Mouse (Mus musculus): ENCODE results near the gene Arhgap45. TPM values are rescaled to one million over a fixed set of nuclear protein-coding genes. Genes with fewer than 3 reads are reported as not detected.

The Arhgap45 gene
- polyA plus RNA-seq, 1 experiment from 2014 or later, result 5.6 TPM

DNA sequence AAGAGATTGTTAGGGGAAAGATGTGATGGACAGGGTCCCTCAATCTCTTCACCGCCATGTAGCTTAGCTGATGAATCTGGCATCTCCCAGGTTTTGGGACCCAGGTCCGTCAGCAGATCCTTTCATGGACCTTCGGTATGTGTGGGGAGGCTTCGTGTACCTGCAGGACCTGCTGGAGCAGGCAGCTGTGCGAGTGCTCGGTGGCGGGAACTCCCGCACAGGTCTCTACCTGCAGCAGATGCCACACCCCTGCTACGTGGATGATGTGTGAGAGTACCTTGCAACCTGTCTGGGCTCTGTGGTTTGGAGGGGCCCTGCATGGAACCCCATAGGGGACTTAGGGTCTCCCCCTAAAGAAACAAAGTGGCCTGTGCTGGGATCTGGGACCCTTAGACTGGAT, 14.5 kb upstream of the Arhgap45 start:
- Histone ChIP-seq H3K9me3 (no peaks in the 10 kb centered on the region), H3K4me2 (replicated peaks) (no peak overlapping the region), H3K4me3 (no peak overlapping the region), H3K27me3 (peaks cover 67% of the 10 kb centered on the region), H3K27ac (replicated peaks) (no peak overlapping the region), H3K36me3 (no peaks in the 10 kb centered on the region), H3K4me1 (peaks cover 13% of the 10 kb centered on the region), H3K9ac (replicated peaks) (no peak overlapping the region)
- 77% methylated on average over 9 of the region's 9 CpGs for WGBS
- ATAC-seq (ENCODE audit: low FRiP score, low read depth), result no peak

- Histone ChIP-seq H3K27ac (replicated peaks) (no peak overlapping the region), H3K27me3 (peaks cover 67% of the 10 kb centered on the region), H3K4me3 (no peak overlapping the region), H3K36me3 (no peaks in the 10 kb centered on the region), H3K9me3 (no peaks in the 10 kb centered on the region), H3K4me2 (replicated peaks) (no peak overlapping the region), H3K9ac (replicated peaks) (no peak overlapping the region), H3K4me1 (peaks cover 6% of the 10 kb centered on the region)
- 20% methylated on average over 21 of the region's 21 CpGs for WGBS
- no peak for ATAC-seq (ENCODE audit: low FRiP score, low read depth)
Observed at GRCm38 (mm10) chr10:80002829-80003228, 13.6 kb upstream of the Arhgap45 start.

DNA sequence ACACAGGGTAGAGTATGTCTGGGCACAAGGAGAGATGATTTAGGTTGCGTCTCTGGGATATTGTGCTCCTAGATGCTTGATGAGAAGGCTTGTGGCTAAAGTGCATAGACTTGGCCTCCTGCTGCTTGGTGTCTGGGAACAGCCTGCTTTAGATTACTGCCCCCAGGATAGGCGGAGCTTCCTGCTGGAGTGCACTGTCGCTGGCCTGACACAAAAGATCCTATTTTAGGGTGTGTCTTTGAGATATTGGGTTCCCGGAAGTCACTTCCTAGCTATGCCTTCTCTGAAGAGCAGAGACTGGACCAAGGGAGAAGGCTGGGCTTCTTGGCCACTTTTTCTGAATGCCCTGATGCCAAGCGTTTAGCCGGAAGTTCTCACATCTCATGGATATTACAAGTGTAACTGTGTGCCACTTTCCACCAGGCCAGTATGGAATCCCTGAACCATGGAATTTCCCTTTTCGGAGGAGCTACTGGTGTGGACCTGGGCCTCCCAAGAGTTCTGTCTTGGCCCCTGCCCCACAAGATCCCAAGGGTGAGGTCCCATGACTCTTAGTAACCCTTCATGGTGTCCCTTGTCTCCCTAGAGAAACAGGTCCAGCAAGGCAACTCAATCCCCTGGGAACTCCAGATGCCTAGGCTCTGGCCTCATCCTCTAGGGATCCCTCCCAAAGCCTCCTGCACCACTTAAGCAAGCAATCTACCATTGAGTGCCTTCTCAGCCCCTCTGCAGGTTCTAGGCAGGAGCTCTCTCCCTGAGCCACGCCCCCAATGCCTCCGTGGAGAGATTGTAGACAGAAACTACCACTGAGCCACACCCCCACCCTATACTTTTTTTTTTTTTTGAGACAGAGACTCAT, 12.8 kb upstream of the Arhgap45 start:
- Histone ChIP-seq H3K36me3 (peaks cover 3% of the 10 kb centered on the region; the same call in 1 of the 2 replicates), H3K4me2 (replicated peaks) (no peak overlapping the region), H3K9me3 (no peaks in the 10 kb centered on the region), H3K27ac (replicated peaks) (no peak overlapping the region), H3K4me3 (no peak overlapping the region), H3K27me3 (peaks cover 61% of the 10 kb centered on the region), H3K4me1 (no peaks in the 10 kb centered on the region), H3K9ac (replicated peaks) (no peak overlapping the region)
- ATAC-seq (ENCODE audit: low FRiP score, low read depth), result no peak
- 61% methylated on average over 9 of the region's 9 CpGs for WGBS

GRCm38 (mm10) chr10:80004233-80004705, 12.2 kb upstream of the Arhgap45 start:
- H3K27me3 ChIP-seq, result peaks cover 54% of the 10 kb centered on the region
- no peak overlapping the region for H3K9ac ChIP-seq (replicated peaks)
- H3K27ac ChIP-seq (replicated peaks), result no peak overlapping the region
- ATAC-seq (ENCODE audit: low FRiP score, low read depth), result no peak
- H3K4me2 ChIP-seq (replicated peaks), result no peak overlapping the region
- peaks cover 8% of the 10 kb centered on the region; the same call in 1 of the 2 replicates for H3K36me3 ChIP-seq
- WGBS, result 91% methylated on average over 8 of the region's 8 CpGs
- H3K4me1 ChIP-seq, result no peaks in the 10 kb centered on the region
- no peak overlapping the region for H3K4me3 ChIP-seq
- no peaks in the 10 kb centered on the region for H3K9me3 ChIP-seq

DNA sequence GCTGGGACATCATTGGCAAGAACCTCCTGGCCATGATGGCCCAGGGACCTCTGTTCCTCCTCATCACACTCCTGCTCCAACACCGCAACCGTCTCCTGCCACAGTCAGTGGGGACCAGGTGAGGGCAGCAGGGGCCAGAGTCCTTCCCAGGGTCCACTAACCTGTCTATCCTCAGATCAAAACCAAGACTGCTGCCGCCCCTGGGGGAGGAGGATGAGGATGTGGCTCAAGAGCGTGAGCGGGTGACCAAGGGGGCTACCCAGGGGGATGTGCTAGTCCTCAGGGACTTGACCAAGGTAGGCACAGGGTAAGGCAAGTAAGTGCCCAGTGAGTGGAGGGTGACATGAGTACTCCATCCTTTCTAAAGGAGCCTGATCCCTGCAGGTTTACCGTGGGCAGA, 4.7 kb upstream of the Arhgap45 start:
- peaks cover 53% of the 10 kb centered on the region for H3K27me3 ChIP-seq
- H3K36me3 ChIP-seq, result peaks cover 33% of the 10 kb centered on the region
- H3K4me1 ChIP-seq, result no peaks in the 10 kb centered on the region
- H3K4me2 ChIP-seq (replicated peaks), result no peak overlapping the region
- 85% methylated on average over 6 of the region's 6 CpGs for WGBS
- H3K27ac ChIP-seq (replicated peaks), result no peak overlapping the region
- H3K4me3 ChIP-seq, result no peak overlapping the region
- no peak overlapping the region for H3K9ac ChIP-seq (replicated peaks)
- H3K9me3 ChIP-seq, result peaks cover 16% of the 10 kb centered on the region
- ATAC-seq (ENCODE audit: low FRiP score, low read depth), result no peak

DNA sequence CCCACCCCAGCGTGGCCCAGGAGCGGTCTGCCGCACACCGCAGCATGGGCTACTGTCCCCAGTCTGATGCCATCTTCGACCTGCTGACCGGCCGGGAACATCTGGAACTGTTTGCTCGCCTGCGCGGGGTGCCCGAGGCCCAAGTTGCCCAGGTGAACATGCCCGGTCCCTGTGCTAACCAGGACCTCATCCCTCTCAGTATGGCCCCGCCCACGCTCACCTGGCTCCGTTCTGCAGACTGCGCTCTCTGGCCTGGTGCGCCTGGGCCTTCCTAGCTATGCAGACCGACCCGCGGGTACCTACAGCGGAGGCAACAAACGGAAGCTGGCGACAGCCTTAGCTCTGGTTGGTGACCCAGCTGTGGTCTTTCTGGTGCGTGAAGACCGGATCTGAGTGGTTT, 2.8 kb upstream of the Arhgap45 start:
- Histone ChIP-seq H3K9me3 (peaks cover 16% of the 10 kb centered on the region), H3K9ac (replicated peaks) (no peak overlapping the region), H3K27me3 (peaks cover 67% of the 10 kb centered on the region), H3K36me3 (peaks cover 31% of the 10 kb centered on the region), H3K4me3 (no peak overlapping the region), H3K4me2 (replicated peaks) (no peak overlapping the region), H3K27ac (replicated peaks) (no peak overlapping the region), H3K4me1 (0 out of 2 replicates have a peak, but pooled peaks cover under 1% of the 10 kb centered on the region)
- WGBS, result 32% methylated on average over 25 of the region's 25 CpGs
- ATAC-seq (ENCODE audit: low FRiP score, low read depth), result no peak

DNA sequence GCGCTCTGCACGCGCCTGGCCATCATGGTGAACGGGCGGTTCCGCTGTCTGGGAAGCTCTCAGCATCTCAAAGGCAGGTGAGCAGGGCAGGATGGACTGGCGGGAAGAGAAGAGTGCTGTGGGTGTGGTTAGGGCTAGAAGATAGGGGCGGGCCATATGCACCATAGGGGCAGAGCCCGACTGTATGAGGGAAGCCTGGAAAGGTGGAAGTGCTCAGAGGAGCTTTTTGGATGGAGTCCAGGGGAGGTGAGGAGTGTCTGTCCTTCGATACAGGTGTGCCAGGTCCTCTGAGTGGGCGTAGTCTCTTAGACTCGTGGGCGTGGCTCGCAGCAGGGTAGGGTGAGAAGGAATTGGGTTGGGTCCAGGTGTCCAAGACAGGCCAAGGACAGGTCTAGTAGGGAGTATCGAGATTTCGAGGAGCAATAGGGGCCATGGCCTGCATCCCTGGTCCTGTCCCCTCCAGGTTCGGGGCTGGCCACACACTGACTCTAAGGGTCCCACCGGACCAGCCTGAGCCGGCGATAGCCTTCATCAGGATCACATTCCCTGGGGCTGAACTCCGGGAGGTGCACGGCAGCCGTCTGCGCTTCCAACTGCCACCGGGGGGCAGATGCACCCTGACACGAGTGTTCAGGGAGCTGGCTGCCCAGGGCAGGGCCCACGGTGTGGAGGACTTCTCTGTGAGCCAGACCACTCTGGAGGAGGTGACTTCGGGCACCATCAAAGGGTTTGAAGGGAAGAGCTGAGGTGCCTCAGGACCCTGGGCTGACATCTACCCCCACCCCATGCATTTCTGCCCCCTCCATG, 1.8 kb upstream of the Arhgap45 start:
- H3K36me3 ChIP-seq, result peaks cover 23% of the 10 kb centered on the region
- no peak for ATAC-seq (ENCODE audit: low FRiP score, low read depth)
- H3K4me2 ChIP-seq (replicated peaks), result no peak overlapping the region
- H3K4me1 ChIP-seq, result peaks cover 10% of the 10 kb centered on the region
- 25% methylated on average over 28 of the region's 28 CpGs for WGBS
- no peak overlapping the region for H3K27ac ChIP-seq (replicated peaks)
- H3K9ac ChIP-seq (replicated peaks), result no peak overlapping the region
- H3K9me3 ChIP-seq, result peaks cover 15% of the 10 kb centered on the region
- no peak overlapping the region for H3K4me3 ChIP-seq
- H3K27me3 ChIP-seq, result peaks cover 77% of the 10 kb centered on the region

- H3K9me3 ChIP-seq, result 0 out of 2 replicates have a peak, but pooled peaks cover 7% of the 10 kb centered on the region
- WGBS, result 81% methylated on average over 10 of the region's 10 CpGs
- H3K4me2 ChIP-seq (replicated peaks), result no peak overlapping the region
- H3K27ac ChIP-seq (replicated peaks), result no peak overlapping the region
- no peak for ATAC-seq (ENCODE audit: low FRiP score, low read depth)
- peaks cover 16% of the 10 kb centered on the region; the same call in 1 of the 2 replicates for H3K36me3 ChIP-seq
- H3K9ac ChIP-seq (replicated peaks), result no peak overlapping the region
- peaks cover 14% of the 10 kb centered on the region for H3K4me1 ChIP-seq
- H3K27me3 ChIP-seq, result peaks cover 85% of the 10 kb centered on the region
- H3K4me3 ChIP-seq, result no peak overlapping the region
Observed at GRCm38 (mm10) chr10:80015583-80015982, 870 bp upstream of the Arhgap45 start.

DNA sequence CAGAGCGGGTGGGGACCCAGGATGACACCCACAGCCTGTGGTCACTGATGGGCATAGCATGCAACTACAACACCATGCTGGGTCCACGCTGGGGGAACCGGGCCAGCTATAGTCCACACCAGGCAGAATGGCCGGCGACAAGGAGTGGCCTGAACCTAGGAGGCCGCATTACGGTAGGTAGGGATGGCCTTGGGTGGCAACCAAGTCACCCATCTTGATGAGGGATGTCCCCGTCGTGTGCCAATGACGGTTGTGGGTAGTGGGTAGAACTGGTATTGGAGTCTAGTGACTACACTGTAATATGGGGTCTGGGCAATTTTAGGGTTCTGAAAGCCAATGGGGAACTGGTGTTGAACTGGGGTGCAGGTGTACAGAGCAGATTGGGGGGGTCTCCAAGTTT, 478 bp downstream of the Arhgap45 start:
- H3K9ac ChIP-seq (replicated peaks), result no peak overlapping the region
- H3K4me3 ChIP-seq, result no peak overlapping the region
- peaks cover 14% of the 10 kb centered on the region for H3K4me1 ChIP-seq
- no peaks in the 10 kb centered on the region for H3K9me3 ChIP-seq
- H3K36me3 ChIP-seq, result peaks cover 3% of the 10 kb centered on the region; the same call in 1 of the 2 replicates
- no peak overlapping the region for H3K27ac ChIP-seq (replicated peaks)
- H3K4me2 ChIP-seq (replicated peaks), result no peak overlapping the region
- no peak for ATAC-seq (ENCODE audit: low FRiP score, low read depth)
- peaks cover 87% of the 10 kb centered on the region for H3K27me3 ChIP-seq
- WGBS, result 90% methylated on average over 10 of the region's 10 CpGs

DNA sequence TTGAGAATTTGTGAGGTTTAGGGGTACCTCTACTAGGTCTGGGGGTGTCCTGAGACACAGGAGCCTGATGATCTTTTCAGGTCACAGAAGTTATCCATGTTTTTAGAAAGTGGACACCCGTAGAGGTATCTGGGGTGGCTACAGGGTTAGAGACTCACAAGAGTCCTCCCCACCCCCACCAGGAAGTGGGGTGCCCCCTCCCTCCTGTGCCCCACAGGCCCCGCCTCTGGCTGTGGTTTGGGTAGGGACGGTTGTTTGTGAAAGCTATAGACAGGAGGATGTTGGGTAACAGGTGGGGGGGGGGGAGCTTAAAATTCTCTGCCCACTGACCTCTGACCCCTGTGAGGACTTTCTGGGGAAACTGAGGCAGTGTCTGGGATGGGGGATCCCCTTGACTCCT, 908 bp downstream of the Arhgap45 start:
- Histone ChIP-seq H3K27me3 (peaks cover 83% of the 10 kb centered on the region), H3K9me3 (no peaks in the 10 kb centered on the region), H3K36me3 (no peaks in the 10 kb centered on the region), H3K4me2 (replicated peaks) (no peak overlapping the region), H3K4me3 (no peak overlapping the region), H3K9ac (replicated peaks) (no peak overlapping the region), H3K4me1 (peaks cover 14% of the 10 kb centered on the region), H3K27ac (replicated peaks) (no peak overlapping the region)
- ATAC-seq (ENCODE audit: low FRiP score, low read depth), result no peak
- 77% methylated on average over 3 of the region's 3 CpGs for WGBS

DNA sequence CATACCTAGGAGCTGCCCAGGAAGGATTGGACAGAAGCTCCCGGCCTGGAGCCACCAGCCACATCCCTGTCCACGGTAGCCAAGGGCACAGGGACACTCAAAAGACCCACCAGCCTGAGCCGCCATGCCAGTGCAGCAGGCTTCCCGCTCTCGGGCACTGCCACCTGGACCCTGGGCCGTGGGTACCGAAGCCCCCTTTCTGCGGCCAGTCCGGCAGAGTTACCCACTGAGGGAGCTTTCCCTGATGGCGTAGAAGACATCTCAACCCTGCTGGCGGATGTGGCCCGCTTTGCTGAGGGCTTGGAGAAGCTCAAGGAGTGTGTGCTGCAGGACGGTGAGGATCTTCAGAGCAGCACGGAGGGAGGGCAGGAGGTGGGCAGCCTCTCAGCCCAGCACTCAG, 1.3 kb downstream of the Arhgap45 start:
- Histone ChIP-seq H3K4me1 (peaks cover 14% of the 10 kb centered on the region), H3K27me3 (peaks cover 79% of the 10 kb centered on the region)
- 82% methylated on average over 14 of the region's 14 CpGs for WGBS

GRCm38 (mm10) chr10:80018739-80019297, 2.4 kb downstream of the Arhgap45 start:
- no peak for ATAC-seq (ENCODE audit: low FRiP score, low read depth)
- H3K4me3 ChIP-seq, result no peak overlapping the region
- WGBS, result 7% methylated on average over 14 of the region's 15 CpGs
- no peak overlapping the region for H3K4me2 ChIP-seq (replicated peaks)
- peaks cover 69% of the 10 kb centered on the region for H3K27me3 ChIP-seq
- H3K36me3 ChIP-seq, result no peaks in the 10 kb centered on the region
- peaks cover 14% of the 10 kb centered on the region for H3K4me1 ChIP-seq
- H3K27ac ChIP-seq (replicated peaks), result no peak overlapping the region
- H3K9me3 ChIP-seq, result no peaks in the 10 kb centered on the region
- H3K9ac ChIP-seq (replicated peaks), result 0 out of 2 replicates have a peak overlapping the region, but pooled peaks have one; percentile 49

More for the DNA sequence above, 1.3 kb downstream of the Arhgap45 start:
- H3K36me3 ChIP-seq, result no peaks in the 10 kb centered on the region
- ATAC-seq (ENCODE audit: low FRiP score, low read depth), result no peak
- no peak overlapping the region for H3K4me3 ChIP-seq
- no peak overlapping the region for H3K9ac ChIP-seq (replicated peaks)
- H3K9me3 ChIP-seq, result no peaks in the 10 kb centered on the region
- no peak overlapping the region for H3K4me2 ChIP-seq (replicated peaks)
- H3K27ac ChIP-seq (replicated peaks), result no peak overlapping the region
